Mouse (Mus musculus) forebrain, embryonic 13.5 days (tissue): ENCODE results near the gene Mbtd1. TPM values are rescaled to one million over a fixed set of nuclear protein-coding genes. Genes with fewer than 3 reads are reported as not detected.

Source experiments
- ATAC-seq: fragments of 200-750 bp; cut with Nextera tagmentation; 2 replicates; pipeline ENCODE4 v1.8.0; 2017
- H3K27ac ChIP-seq: fragments of 300-500 bp; sonication (generic); 2 replicates; pipeline ENCODE4 v1.5.1; 2015; ENCODE audit warnings: inconsistent platforms, mild to moderate bottlenecking, moderate library complexity
- H3K27me3 ChIP-seq: fragments of 300-500 bp; sonication (generic); 2 replicates; pipeline ENCODE4 v1.6.1; 2015; ENCODE audit warnings: mild to moderate bottlenecking, inconsistent platforms
- H3K36me3 ChIP-seq: fragments of 300-500 bp; sonication (generic); 2 replicates; pipeline ENCODE4 v1.6.1; 2015; ENCODE audit warnings: mild to moderate bottlenecking, inconsistent platforms; ENCODE audit not compliant: poor library complexity, severe bottlenecking
- H3K4me1 ChIP-seq: fragments of 300-500 bp; sonication (generic); 2 replicates; pipeline ENCODE4 v1.6.1; 2015; ENCODE audit warnings: inconsistent platforms
- H3K4me2 ChIP-seq: fragments of 300-500 bp; sonication (generic); 2 replicates; pipeline ENCODE4 v1.6.1; 2015; ENCODE audit warnings: inconsistent platforms, mild to moderate bottlenecking, moderate library complexity
- H3K4me3 ChIP-seq: fragments of 300-500 bp; sonication (generic); 2 replicates; pipeline ENCODE4 v1.5.1; 2015; ENCODE audit warnings: mild to moderate bottlenecking, inconsistent platforms
- H3K9ac ChIP-seq: fragments of 300-500 bp; sonication (generic); 2 replicates; pipeline ENCODE4 v1.6.1; 2015; ENCODE audit warnings: mild to moderate bottlenecking, inconsistent platforms
- H3K9me3 ChIP-seq: fragments of 300-500 bp; sonication (generic); replicated peaks from 2 replicates; pipeline ENCODE4 v1.6.1; 2016; ENCODE audit warnings: inconsistent platforms
- WGBS: fragments of 180-500 bp; shearing (Covaris S2); methylation state at CpG from one replicate; pipeline ENCODE4 v1.1.7; 2015; 5-methylcytosine and 5-hydroxymethylcytosine counted together
- polyA plus RNA-seq: library from polyadenylated mRNA; unstranded; fragments of >200 nt; fragmentation: Nextera tagmentation; extraction: Ambion mirVana; gene quantifications from 2 replicates; pipeline ENCODE4 v1.2.1, GENCODE M21; 2015

Mbtd1 gene
- polyA plus RNA-seq, 1 experiment from 2014 or later = 46.0 TPM

- Histone ChIP-seq H3K27ac (peak overlapping the region; percentile 88), H3K9me3 (no peaks in the 10 kb centered on the region), H3K36me3 (peaks cover 57% of the 10 kb centered on the region), H3K4me2 (peak overlapping the region; percentile 89), H3K9ac (peak overlapping the region; percentile 78), H3K4me1 (peaks cover 36% of the 10 kb centered on the region), H3K27me3 (no peaks in the 10 kb centered on the region), H3K4me3 (peak overlapping the region; percentile 70)
- 50% methylated on average over 13 of the region's 13 CpGs for WGBS
- ATAC-seq = 0 out of 2 replicates have a peak, but pooled peaks have one; percentile 0
Observed at GRCm38 (mm10) chr11:93954738-93955255, 69.1 kb downstream of the Mbtd1 start.

DNA sequence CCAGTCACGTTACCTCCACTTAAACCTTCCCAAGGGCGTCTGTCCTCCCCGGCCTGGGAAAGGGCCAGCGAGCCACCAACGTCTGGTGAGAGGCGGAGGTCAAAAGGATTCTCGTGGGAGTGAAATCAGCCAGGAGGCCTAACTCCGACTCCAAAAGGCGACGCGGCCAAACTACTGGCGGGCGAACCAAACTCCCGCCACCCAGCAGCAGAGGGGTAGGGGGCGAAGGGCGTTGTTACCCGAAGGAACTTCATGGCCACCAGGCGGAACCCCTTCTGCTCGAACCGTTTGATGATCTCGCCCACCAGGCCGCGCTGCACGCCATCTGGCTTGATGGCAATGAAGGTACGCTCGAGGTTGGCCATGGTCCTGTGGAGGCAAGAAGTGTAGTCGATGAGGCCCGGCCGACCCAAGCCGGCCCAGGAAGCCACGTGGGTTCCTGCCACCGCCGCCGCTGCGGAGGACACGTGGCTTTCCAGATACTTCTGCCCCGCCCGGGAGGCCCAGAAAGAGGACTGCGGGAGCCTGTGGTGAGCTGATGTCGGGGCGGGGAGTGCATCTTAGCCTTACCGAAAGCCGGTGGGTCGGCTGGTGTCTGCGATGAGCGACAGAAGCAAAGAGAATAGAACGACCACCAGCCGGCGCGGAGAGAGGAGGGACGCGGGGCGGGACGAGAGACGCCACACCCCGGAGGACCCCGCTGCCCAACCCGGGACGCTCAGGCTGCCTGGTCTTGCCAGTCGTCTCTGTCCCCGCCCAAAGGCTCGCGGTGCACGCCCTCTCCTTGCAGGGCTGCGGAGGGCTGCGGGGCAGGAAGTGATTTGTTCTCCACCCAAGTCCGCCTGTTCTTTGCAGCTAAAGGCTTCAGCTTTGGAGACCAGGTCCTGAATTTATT is 69.9 kb downstream of the Mbtd1 start:
- under 1% methylated on average over 65 of the region's 67 CpGs for WGBS

GRCm38 (mm10) chr11:93956159-93956558 is 70.5 kb downstream of the Mbtd1 start, which contains the start of gene Nme2:
Gene Nme2 (minus strand): TSS chr11:93956259.
- peak; percentile 19; the same call in 1 of the 2 replicates for ATAC-seq
- no peaks in the 10 kb centered on the region for H3K27me3 ChIP-seq
- peaks cover 57% of the 10 kb centered on the region for H3K36me3 ChIP-seq
- 10% methylated on average over 6 of the region's 6 CpGs for WGBS
- peak within 1 kb of the TSS; percentile 70 for H3K4me3 ChIP-seq
- H3K4me2 ChIP-seq = peak within 1 kb of the TSS; percentile 89
- H3K4me1 ChIP-seq = peaks cover 36% of the 10 kb centered on the region
- H3K9ac ChIP-seq = peak within 1 kb of the TSS; percentile 78
- H3K9me3 ChIP-seq = no peaks in the 10 kb centered on the region
- H3K27ac ChIP-seq = peak within 1 kb of the TSS; percentile 88

More for the DNA sequence above, 69.9 kb downstream of the Mbtd1 start:
- peak overlapping the region; percentile 89 for H3K4me2 ChIP-seq
- H3K36me3 ChIP-seq = peaks cover 57% of the 10 kb centered on the region
- ATAC-seq = peak; percentile 98
- peaks cover 36% of the 10 kb centered on the region for H3K4me1 ChIP-seq
- peak overlapping the region; percentile 70 for H3K4me3 ChIP-seq
- no peaks in the 10 kb centered on the region for H3K9me3 ChIP-seq
- peak overlapping the region; percentile 88 for H3K27ac ChIP-seq
- no peaks in the 10 kb centered on the region for H3K27me3 ChIP-seq
- peak overlapping the region; percentile 78 for H3K9ac ChIP-seq

DNA sequence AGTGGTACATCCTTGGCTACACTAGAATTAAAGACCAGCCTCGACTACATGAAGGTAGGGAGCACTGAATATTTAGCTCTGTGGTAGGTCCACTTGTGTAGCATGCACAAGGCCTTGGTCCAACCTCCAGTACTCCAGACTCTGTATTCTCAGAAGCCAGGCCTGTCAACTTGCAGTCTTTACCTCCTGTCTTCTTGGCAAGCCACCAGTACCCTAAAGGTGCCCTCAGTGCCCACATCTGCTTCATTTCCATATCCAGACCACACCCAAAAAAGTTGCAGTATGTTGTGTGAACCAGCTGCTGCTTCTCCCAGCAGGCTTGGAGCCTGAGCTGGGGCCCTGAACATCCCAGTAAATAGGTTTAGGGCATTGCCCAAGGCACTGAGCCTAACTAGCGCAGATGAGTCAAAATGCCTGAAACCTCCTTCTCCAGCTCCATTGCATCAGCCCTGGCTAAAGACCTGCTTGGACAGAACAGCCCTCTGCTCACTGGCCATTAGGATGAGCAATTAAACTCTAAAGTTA is 71.4 kb downstream of the Mbtd1 start:
- Histone ChIP-seq H3K36me3 (peaks cover 58% of the 10 kb centered on the region), H3K9ac (no peak overlapping the region)
- WGBS = 68% methylated on average over 2 of the region's 2 CpGs

GRCm38 (mm10) chr11:93957746-93958145 is 72.1 kb downstream of the Mbtd1 start:
- peaks cover 58% of the 10 kb centered on the region for H3K36me3 ChIP-seq
- no peak overlapping the region for H3K4me2 ChIP-seq
- no peaks in the 10 kb centered on the region for H3K27me3 ChIP-seq
- H3K4me3 ChIP-seq = no peak overlapping the region
- H3K27ac ChIP-seq = no peak overlapping the region
- peaks cover 29% of the 10 kb centered on the region for H3K4me1 ChIP-seq
- no peak for ATAC-seq
- 87% methylated on average over 4 of the region's 4 CpGs for WGBS
- no peak overlapping the region for H3K9ac ChIP-seq
- H3K9me3 ChIP-seq = no peaks in the 10 kb centered on the region

More for the DNA sequence above, 71.4 kb downstream of the Mbtd1 start:
- H3K9me3 ChIP-seq = no peaks in the 10 kb centered on the region
- H3K4me3 ChIP-seq = no peak overlapping the region
- H3K4me1 ChIP-seq = peaks cover 35% of the 10 kb centered on the region
- no peak overlapping the region for H3K4me2 ChIP-seq
- no peaks in the 10 kb centered on the region for H3K27me3 ChIP-seq
- ATAC-seq = no peak
- H3K27ac ChIP-seq = no peak overlapping the region

- Histone ChIP-seq H3K27ac (no peak overlapping the region), H3K27me3 (no peaks in the 10 kb centered on the region), H3K4me3 (no peak overlapping the region), H3K9me3 (no peaks in the 10 kb centered on the region), H3K4me1 (peaks cover 3% of the 10 kb centered on the region), H3K9ac (no peak overlapping the region), H3K36me3 (peaks cover 85% of the 10 kb centered on the region), H3K4me2 (no peak overlapping the region)
- ATAC-seq = no peak
- WGBS = 90% methylated on average over 6 of the region's 6 CpGs
Observed at GRCm38 (mm10) chr11:93961482-93961881, 75.8 kb downstream of the Mbtd1 start.

DNA sequence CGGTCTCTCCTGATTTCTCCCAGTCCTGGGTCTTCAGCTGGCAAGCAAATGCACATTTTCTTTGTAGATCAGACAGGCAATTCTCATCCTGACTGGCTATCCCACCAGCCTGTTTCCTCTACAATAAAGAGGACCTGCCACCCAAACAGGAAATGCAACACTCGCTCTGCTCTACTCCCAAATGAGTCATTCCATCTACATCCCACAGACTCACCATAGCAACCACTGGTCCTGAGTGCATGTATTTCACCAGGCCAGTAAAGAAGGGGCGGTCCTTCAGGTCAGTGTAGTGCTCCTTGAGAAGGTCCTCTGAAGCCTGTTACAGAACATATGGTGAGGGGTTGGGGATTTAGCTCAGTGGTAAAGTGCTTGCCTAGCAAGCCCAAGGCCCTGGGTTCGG is 77.4 kb downstream of the Mbtd1 start:
- Histone ChIP-seq H3K4me2 (no peak overlapping the region), H3K27me3 (no peaks in the 10 kb centered on the region), H3K9me3 (no peaks in the 10 kb centered on the region), H3K27ac (no peak overlapping the region), H3K4me1 (peaks cover 11% of the 10 kb centered on the region), H3K4me3 (no peak overlapping the region), H3K36me3 (peaks cover 79% of the 10 kb centered on the region), H3K9ac (no peak overlapping the region)
- WGBS = 84% methylated on average over 4 of the region's 4 CpGs
- ATAC-seq = no peak

- 94% methylated on average over 6 of the region's 6 CpGs for WGBS
- Histone ChIP-seq H3K36me3 (peaks cover 55% of the 10 kb centered on the region), H3K4me1 (peaks cover 19% of the 10 kb centered on the region), H3K4me2 (no peak overlapping the region), H3K27me3 (no peaks in the 10 kb centered on the region), H3K4me3 (no peak overlapping the region), H3K27ac (no peak overlapping the region), H3K9ac (no peak overlapping the region), H3K9me3 (no peaks in the 10 kb centered on the region)
- no peak for ATAC-seq
Observed at GRCm38 (mm10) chr11:93965391-93965790, 79.7 kb downstream of the Mbtd1 start.

DNA sequence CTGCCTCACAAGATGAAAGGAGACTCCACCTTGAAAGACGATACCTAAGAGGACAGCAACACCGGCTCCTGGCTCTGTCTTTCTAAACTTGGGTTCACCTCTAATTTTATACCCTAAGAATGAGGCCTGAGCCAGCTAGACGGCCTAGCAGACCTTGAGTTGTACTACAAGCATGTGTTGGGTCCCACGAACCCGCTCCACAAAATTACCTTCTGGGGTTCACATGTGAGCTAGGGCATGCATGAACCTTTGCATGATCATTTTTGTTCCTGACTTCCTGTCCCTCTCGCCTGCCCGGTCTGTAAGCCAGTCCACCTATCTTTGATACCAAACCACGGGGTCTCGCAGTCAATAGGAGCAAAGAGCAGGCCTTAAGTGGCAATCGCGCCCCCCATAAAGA is 81.7 kb downstream of the Mbtd1 start:
- peak overlapping the region; percentile 75 for H3K27ac ChIP-seq
- WGBS = 5% methylated on average over 11 of the region's 11 CpGs
- peak overlapping the region; percentile 86 for H3K4me2 ChIP-seq

DNA sequence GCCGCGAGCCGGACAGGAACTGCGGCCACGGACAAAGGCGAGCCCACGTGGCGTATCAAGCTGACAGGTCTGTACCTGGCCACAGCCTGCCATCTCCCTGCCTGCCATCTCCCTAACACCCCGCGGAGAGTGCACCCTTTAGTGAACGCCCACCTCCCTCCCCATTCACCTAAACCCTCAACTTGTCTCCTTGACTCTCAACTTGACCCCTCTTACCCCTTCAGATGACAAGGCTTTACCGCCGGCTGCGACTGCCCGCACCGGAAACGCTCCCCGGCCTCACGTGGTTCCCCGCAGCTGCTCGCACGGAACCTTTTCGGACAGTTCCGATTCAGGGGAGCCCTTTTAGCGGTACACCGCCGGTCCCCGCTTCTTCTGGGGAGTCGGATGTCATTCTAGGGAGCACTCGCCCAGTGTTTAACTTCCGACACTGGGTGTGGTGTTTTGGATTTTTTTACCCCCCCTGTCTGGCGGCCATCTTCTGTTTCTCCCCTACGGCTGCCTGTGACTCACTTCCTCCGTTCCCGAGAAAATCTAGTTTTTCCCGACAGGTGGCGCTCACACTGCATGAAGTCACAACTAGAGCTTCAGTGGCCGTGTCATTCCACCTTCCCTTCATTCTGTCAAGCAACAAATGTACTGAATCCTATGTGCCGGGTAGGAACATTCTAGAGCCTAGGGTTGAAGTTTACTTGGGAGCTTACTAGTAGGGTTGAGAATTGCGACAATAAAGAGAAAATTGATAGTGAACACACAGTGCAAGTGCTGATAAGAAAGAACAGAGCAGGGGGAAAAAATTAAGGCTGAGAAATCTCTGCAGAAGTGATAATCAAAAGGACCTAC is 82.6 kb downstream of the Mbtd1 start, which contains the start of the genes Gm20390 and Nme1:
TSS of gene Gm20390 (minus strand) at position 289 of the 843 bp plus-strand sequence.
TSS of gene Nme1 (minus strand) at position 517 of the 843 bp plus-strand sequence.
- ATAC-seq = peak; percentile 96
- H3K36me3 ChIP-seq = peaks cover 28% of the 10 kb centered on the region
- under 1% methylated on average over 40 of the region's 40 CpGs for WGBS

More for the DNA sequence above, 81.7 kb downstream of the Mbtd1 start:
- Histone ChIP-seq H3K27me3 (no peaks in the 10 kb centered on the region), H3K9ac (peak overlapping the region; percentile 82), H3K4me1 (peaks cover 19% of the 10 kb centered on the region), H3K4me3 (peak overlapping the region; percentile 81), H3K36me3 (peaks cover 35% of the 10 kb centered on the region), H3K9me3 (no peaks in the 10 kb centered on the region)
- 0 out of 2 replicates have a peak, but pooled peaks have one; percentile 1 for ATAC-seq

GRCm38 (mm10) chr11:93968848-93969128 is 83.1 kb downstream of the Mbtd1 start:
- 57% methylated on average over 6 of the region's 6 CpGs for WGBS
- Histone ChIP-seq H3K9me3 (no peaks in the 10 kb centered on the region), H3K4me2 (peak overlapping the region; percentile 86), H3K4me1 (peaks cover 19% of the 10 kb centered on the region), H3K4me3 (peak overlapping the region; percentile 81), H3K9ac (peak overlapping the region; percentile 82; the same call in 1 of the 2 replicates), H3K27me3 (no peaks in the 10 kb centered on the region), H3K36me3 (peaks cover 22% of the 10 kb centered on the region), H3K27ac (peak overlapping the region; percentile 75)
- ATAC-seq = 0 out of 2 replicates have a peak, but pooled peaks have one; percentile 3

More for the DNA sequence above, 82.6 kb downstream of the Mbtd1 start, which contains the start of the genes Gm20390 and Nme1:
- H3K27ac ChIP-seq = peak within 1 kb of the TSS; percentile 75
- peak within 1 kb of the TSS; percentile 81 for H3K4me3 ChIP-seq
- peak within 1 kb of the TSS; percentile 86 for H3K4me2 ChIP-seq
- peak within 1 kb of the TSS; percentile 82 for H3K9ac ChIP-seq
- H3K9me3 ChIP-seq = no peaks in the 10 kb centered on the region
- peaks cover 19% of the 10 kb centered on the region for H3K4me1 ChIP-seq
- no peaks in the 10 kb centered on the region for H3K27me3 ChIP-seq
